Mouse (Mus musculus) olfactory bulb, adult 2 months (tissue): ENCODE measurements around the gene 4930402K13Rik. TPM values are rescaled to one million over a fixed set of nuclear protein-coding genes. Genes with fewer than 3 reads are reported as not detected.
"Not testable (repeated sequence)": the region's sequence is repeated elsewhere in the genome, so short reads cannot be mapped to it uniquely, and the experiment has no call there.

Experiments
- H3K27ac ChIP-seq: fragments of 200-500 bp; 2 replicates; pipeline ENCODE4 v1.5.1; 2012; ENCODE audit warnings: low read depth, low read length; ENCODE audit not compliant: insufficient read depth
- H3K4me1 ChIP-seq: fragments of 200-500 bp; 2 replicates; pipeline ENCODE4 v1.6.1; 2012; ENCODE audit warnings: low read length; ENCODE audit not compliant: control insufficient read depth, insufficient read depth
- H3K4me3 ChIP-seq: fragments of 200-500 bp; 2 replicates; pipeline ENCODE4 v1.5.1; 2012; ENCODE audit warnings: mild to moderate bottlenecking, low read depth, low read length, moderate library complexity; ENCODE audit not compliant: insufficient read depth
- CTCF ChIP-seq: fragments of 200-500 bp; IDR thresholded peaks from 2 replicates; pipeline ENCODE4 v1.5.1; 2012; ENCODE audit warnings: low read depth, mild to moderate bottlenecking, low read length, moderate library complexity; ENCODE audit not compliant: insufficient read depth
- POLR2A ChIP-seq: fragments of 200-500 bp; IDR thresholded peaks from 2 replicates; pipeline ENCODE4 v1.6.1; 2012; ENCODE audit warnings: mild to moderate bottlenecking, low read depth, low read length, moderate library complexity; ENCODE audit not compliant: insufficient read depth
- WGBS: fragments of 180-500 bp; shearing (Covaris S2); methylation state at CpG from one replicate; pipeline ENCODE4 v1.1.7; 2018; 5-methylcytosine and 5-hydroxymethylcytosine counted together
- polyA plus RNA-seq: library from polyadenylated mRNA; stranded (reverse); fragments of >200 nt; gene quantifications from 2 replicates; pipeline ENCODE4 v1.2.4, GENCODE M21; 2012; ENCODE audit warnings: low replicate concordance; ENCODE audit not compliant: missing spikeins, insufficient read depth, insufficient read length

4930402K13Rik gene
- not detected in 2 replicates for polyA plus RNA-seq

DNA sequence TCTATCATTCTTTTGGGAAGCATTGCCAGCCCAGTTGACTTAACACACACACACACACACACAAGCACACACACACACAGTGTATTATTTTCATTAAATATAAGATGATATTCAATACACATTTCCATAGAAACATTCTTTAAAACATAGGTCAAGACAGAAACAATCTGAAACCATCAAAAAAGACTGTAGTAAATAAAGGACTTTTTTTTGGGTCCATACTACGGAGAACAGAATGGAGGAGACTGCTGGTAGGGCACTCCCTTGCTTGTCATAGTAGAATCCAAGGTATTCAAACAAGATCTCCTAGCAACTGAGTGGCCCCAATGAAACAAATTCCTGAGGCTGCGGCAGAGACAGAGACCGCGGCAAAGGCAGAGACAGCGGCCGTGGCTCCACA is at the start of gene 4930402K13Rik:
4930402K13Rik (plus strand) TSS at position 301 of the 400 bp plus-strand sequence.
- no peaks in the 10 kb centered on the region for H3K4me1 ChIP-seq
- WGBS, result 90% methylated on average over 6 of the region's 6 CpGs
- no peak for TF ChIP-seq POLR2A
- TF ChIP-seq CTCF, result no peak

DNA sequence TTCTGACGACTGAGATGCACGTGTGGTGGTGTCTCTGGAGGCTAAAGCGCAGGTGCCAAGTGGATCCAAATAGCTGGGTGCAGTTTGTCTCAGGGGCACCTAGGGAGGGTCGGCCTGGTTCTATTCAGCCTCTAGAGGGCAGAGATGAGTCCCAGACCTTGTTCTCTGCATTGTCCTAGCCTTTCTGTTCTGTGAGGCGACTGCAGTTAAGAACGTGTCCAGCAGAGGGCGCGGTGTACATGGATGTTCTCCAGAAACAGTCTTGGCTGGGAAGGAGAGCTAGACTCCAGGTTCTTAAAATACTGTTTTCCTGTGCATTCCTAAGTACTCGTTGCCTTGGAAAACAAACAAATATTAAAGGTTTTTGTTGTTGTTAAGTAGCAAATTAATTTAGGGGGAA is 43.4 kb upstream of the 4930402K13Rik start:
- H3K27ac ChIP-seq, H3K4me1 ChIP-seq, H3K4me3 ChIP-seq: not testable (repeated sequence)
- WGBS, result 18% methylated on average over 8 of the region's 9 CpGs

More for the DNA sequence above, at the start of gene 4930402K13Rik:
- H3K4me3 ChIP-seq, result no peak within 1 kb of the TSS
- H3K27ac ChIP-seq, result no peak within 1 kb of the TSS

DNA sequence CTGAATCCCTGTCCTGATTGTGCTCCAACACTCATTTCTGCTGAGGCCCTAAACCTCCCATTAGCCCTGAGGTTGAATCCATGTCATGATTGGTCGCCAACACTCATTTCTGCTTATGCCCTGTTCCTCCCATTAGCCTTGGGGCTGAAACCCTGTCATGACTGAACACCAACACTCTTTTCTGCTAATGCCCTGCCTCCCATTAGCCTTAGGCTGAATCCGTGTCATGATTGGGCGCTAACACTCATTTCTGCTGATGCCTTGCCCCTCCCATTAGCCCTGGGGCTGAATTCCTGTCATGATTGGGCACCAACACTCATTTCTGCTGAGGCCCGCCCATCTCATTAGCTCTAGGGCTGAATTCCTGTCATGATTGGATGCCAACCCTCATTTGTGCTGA is 42.3 kb upstream of the 4930402K13Rik start:
- no peak overlapping the region for H3K4me3 ChIP-seq
- no peak overlapping the region for H3K27ac ChIP-seq
- WGBS, result 79% methylated on average over 4 of the region's 4 CpGs
- TF ChIP-seq CTCF (no peak), POLR2A (no peak)
- no peaks in the 10 kb centered on the region for H3K4me1 ChIP-seq

DNA sequence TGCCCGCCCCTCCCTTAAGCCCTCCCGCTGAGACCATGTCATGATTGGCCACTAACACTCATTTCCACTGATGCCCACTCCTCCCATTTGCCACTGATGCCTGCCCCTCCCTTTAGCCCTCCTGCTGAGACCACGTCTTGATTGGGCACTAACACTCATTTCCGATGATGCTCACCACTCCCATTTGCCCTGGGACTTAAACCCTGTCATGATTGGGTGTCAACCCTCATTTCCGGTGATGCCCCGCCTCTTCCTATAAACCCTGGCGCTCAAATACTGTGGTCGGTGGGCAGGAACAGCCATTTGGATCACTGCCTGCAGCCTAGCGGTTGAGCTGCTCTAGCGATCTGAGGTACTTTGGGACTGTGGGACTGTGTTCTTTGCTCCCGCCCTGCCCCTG is 41.6 kb upstream of the 4930402K13Rik start, which contains the start of gene Fthl17f:
Fthl17f (plus strand) TSS at position 301 of the 400 bp plus-strand sequence.
- not testable (repeated sequence) for H3K4me3 ChIP-seq, H3K27ac ChIP-seq, H3K4me1 ChIP-seq
- 92% methylated on average over 11 of the region's 11 CpGs for WGBS

DNA sequence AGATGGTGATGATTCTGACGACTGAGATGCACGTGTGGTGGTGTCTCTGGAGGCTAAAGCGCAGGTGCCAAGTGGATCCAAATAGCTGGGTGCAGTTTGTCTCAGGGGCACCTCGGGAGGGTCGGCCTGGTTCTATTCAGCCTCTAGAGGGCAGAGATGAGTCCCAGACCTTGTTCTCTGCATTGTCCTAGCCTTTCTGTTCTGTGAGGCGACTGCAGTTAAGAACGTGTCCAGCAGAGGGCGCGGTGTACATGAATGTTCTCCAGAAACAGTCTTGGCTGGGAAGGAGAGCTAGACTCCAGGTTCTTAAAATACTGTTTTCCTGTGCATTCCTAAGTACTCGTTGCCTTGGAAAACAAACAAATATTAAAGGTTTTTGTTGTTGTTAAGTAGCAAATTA is 26.7 kb upstream of the 4930402K13Rik start:
- H3K4me3 ChIP-seq, H3K4me1 ChIP-seq: not testable (repeated sequence)
- 22% methylated on average over 9 of the region's 10 CpGs for WGBS

DNA sequence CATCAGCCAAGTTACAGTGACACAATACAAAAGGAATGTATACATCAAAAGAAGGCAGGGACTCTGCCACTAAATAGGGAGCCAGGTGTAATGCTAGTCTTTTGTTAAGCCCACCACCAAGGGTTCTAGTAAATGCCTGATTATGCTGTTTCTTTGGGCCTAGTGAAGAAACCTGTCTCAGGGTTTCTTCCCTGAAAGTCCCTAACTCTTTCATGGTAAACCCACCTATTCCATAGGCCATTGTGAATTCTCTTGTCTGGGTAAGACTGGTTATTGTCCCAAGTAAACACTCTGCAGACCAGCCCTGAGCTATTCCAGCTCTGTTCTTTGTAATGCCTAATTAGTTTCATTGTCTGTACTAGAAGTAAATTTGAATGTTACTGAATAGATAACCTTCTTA is 9.3 kb upstream of the 4930402K13Rik start:
- not testable (repeated sequence) for H3K4me1 ChIP-seq, H3K4me3 ChIP-seq, H3K27ac ChIP-seq

More for the DNA sequence above, 26.7 kb upstream of the 4930402K13Rik start:
- not testable (repeated sequence) for H3K27ac ChIP-seq

DNA sequence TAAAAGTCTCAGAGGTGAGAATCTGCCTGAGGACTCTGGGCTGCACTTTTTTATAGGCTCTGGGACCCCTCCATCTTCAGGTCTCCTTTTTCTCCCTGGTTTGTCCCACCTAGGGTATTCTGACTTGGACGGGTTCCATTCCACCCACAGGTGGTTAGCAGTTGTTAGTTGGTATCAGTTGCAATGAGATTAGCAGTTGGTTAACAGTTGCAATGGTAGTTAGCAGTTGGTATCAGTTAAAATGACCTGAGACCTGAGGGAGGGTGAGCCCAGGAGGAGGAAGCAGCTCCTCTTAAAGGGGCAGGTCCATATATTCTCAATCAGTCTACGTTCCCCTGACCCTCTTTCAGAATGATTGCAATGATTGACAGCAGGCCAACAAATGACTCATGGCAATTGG is 6.0 kb downstream of the 4930402K13Rik start:
- TF ChIP-seq CTCF, result no peak
- no peak for TF ChIP-seq POLR2A
- Histone ChIP-seq H3K27ac (no peak overlapping the region), H3K4me3 (no peak overlapping the region), H3K4me1 (no peaks in the 10 kb centered on the region)
- 59% methylated on average over 2 of the region's 2 CpGs for whole genome bisulfite sequencing

DNA sequence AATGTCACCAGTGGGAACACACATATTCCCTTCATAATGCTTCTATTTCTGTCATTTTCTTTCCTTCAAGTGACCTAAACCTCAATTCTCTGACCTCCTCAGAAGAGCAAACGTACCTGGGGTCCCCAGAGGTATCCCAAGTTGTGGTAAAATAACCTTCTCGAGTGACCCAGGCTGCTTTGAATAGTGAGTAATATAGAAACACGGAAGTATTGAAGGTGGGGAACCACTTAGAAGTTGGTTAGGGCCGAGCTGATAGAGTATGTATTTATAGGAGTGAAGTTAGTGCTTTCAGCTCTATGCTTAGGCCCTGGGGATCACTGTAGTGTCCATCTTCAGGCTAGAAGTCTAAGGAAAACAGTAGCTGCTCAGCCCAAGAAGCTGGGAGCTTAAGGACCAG is 20.6 kb downstream of the 4930402K13Rik start:
- WGBS, result 77% methylated on average over 4 of the region's 4 CpGs

DNA sequence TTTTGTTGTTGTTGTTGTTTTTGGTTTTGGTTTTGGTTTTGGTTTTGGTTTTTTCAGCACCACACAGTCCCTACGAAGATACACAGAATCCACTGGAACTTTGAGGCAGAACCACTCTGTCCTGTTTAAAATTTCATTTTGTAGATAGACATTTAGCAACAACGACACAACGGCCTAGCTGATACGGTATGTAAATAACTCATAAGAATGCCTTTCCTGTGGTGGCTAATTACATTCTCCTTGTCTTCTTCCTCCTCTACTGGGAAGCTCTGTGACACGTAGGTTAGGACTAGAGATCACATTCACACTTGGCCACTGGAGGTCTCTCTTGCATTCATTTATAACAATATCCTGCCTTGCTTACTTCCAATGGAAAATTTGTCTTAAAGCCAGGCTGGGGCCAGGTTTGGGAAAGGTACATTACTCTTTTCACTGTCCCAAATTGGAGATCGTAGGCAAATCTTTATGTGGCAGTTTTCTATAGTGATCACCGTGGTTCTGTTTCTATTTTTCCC is 24.0 kb downstream of the 4930402K13Rik start:
- H3K27ac ChIP-seq, result no peak overlapping the region
- no peak for TF ChIP-seq POLR2A
- TF ChIP-seq CTCF, result no peak
- 28% methylated on average over 7 of the region's 7 CpGs for WGBS
- no peaks in the 10 kb centered on the region for H3K4me1 ChIP-seq
- H3K4me3 ChIP-seq, result no peak overlapping the region

More for the DNA sequence above, 20.6 kb downstream of the 4930402K13Rik start:
- Histone ChIP-seq H3K27ac (no peak overlapping the region), H3K4me1 (no peaks in the 10 kb centered on the region), H3K4me3 (no peak overlapping the region)
- TF ChIP-seq CTCF (no peak), POLR2A (no peak)

DNA sequence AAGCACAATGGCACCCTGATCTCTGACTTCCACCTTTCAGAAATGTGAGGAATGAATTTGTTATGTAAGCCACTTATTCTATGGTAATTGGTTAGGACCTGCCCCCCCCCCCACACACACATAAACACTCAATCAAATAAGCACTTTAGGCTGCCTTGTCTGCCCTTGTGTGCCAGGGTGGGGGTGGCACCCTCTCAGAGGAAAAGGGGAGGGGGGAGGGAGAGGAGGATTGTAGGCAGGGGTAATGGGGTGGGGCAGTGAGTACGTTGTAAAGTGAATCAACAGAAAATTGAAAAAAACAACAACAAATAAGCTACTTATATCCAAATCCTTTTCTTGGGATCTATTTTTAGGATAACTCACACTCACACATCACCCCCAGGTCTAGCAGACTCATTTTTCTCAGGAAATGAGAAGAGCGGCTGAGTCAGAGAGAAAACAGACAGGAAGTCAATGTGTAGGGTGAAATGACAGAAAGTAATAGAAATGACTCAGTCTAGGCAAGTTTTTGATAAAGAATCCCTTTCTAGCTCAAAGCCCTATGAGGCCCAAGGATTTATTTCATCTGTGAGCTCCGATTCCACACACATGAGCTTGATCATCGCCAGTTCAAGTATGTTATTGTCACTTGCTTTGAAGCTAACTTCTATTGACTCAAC is 35.1 kb downstream of the 4930402K13Rik start:
- no peaks in the 10 kb centered on the region for H3K4me1 ChIP-seq
- WGBS, result 68% methylated on average over 4 of the region's 4 CpGs
- no peak overlapping the region for H3K27ac ChIP-seq
- no peak overlapping the region for H3K4me3 ChIP-seq
- TF ChIP-seq POLR2A, result no peak
- TF ChIP-seq CTCF, result no peak
